11 mouse cellular contexts compared by ENCODE assay signal in the genomic region with DNA sequence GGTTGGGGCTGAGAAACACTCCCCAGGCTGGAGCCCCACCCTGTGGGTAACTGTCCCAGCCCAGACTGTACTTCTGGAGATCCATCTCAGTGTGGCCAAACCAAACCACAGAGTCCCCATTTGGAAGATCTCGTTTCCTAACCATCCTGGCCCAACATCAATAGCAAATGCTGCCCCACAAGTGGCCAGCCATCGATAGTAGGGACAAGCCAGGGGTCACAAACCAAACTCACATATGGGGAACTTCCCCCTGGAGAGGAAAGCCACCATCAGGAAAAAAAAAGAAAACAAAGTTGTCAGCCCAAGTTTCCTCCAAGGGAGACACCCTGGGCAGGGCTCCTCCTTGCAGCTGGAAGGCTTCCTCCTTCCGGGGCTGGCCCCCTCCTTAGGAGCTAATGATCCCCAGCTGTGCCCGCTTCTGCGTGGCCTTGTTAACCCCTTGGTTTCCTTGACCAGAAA.
A peak's percentile ranks its signal among the peaks of the same experiment; 100 is the strongest.
DNase-seq lines count a peak whose midpoint lies in the region; ATAC-seq and TF ChIP-seq lines count a peak whose summit lies in the region.
"Had no signal": no experiment of that assay in that cellular context is flagged by ENCODE, and none has a peak within 500 bp of the region (broad histone marks: within the 10 kb centered on the region; RNA-seq: fewer than 3 reads in every experiment).

No protein-coding gene starts in this region.

- H3K27ac ChIP-seq in intestine, embryonic 14.5 days (ENCODE audit: low read depth) = peak overlapping the region; percentile 38; the same call in 1 of the 2 replicates
- no peak overlapping the region for H3K27ac ChIP-seq in intestine, postnatal 0 days (ENCODE audit: low read depth, low read length)
- 0 out of 2 replicates have a peak overlapping the region, but pooled peaks have one; percentile 38 for H3K27ac ChIP-seq in lung, postnatal 0 days (ENCODE audit: low read length)
- H3K27ac ChIP-seq: macrophage; neural tube, embryonic 15.5 days had no signal

- intact Hi-C loops in left cerebral cortex, postnatal 14 days (cut with DNase I) = no loop called here

- H3K9me3 ChIP-seq in intestine, embryonic 14.5 days (ENCODE audit: control insufficient read depth, low read length) = no peaks in the 10 kb centered on the region
- H3K9me3 ChIP-seq in intestine, postnatal 0 days (ENCODE audit: control insufficient read depth) = no peaks in the 10 kb centered on the region
- no peaks in the 10 kb centered on the region for H3K9me3 ChIP-seq in lung, postnatal 0 days (ENCODE audit: low read length)
- H3K9me3 ChIP-seq: neural tube, embryonic 15.5 days had no signal

- no peak overlapping the region for H3K4me3 ChIP-seq in intestine, embryonic 14.5 days (ENCODE audit: low read depth, low read length)
- no peak overlapping the region for H3K4me3 ChIP-seq in intestine, postnatal 0 days (ENCODE audit: low read depth, low read length)
- no peak overlapping the region for H3K4me3 ChIP-seq in lung, postnatal 0 days (ENCODE audit: low read depth, low read length)
- H3K4me3 ChIP-seq: neural tube, embryonic 15.5 days had no signal

- 0 out of 2 replicates have a peak, but pooled peaks have one; percentile 56 for ATAC-seq in intestine, embryonic 14.5 days (replicated peaks; ENCODE audit: low FRiP score, low TSS enrichment, low read depth)
- ATAC-seq in intestine, postnatal 0 days = no peak
- peak; percentile 70 for ATAC-seq in common myeloid progenitor, adult 5-6 weeks (replicated peaks; ENCODE audit: low read depth, poor library complexity, severe bottlenecking)
- peak; percentile 69 for ATAC-seq in granulocyte monocyte progenitor cell, adult 5-6 weeks (replicated peaks; ENCODE audit: poor library complexity, severe bottlenecking)
- ATAC-seq in lung, postnatal 0 days = peak; percentile 73

- 10% methylated on average over 5 of the region's 5 CpGs for WGBS in intestine, embryonic 14.5 days
- 22% methylated on average over 5 of the region's 5 CpGs for WGBS in intestine, postnatal 0 days
- 18% methylated on average over 5 of the region's 5 CpGs for WGBS in lung, postnatal 0 days

- DNase-seq in intestine, embryonic 14.5 days (ENCODE audit: low spot score) = no peak
- peak; percentile 67 for DNase-seq in lung, postnatal 0 days (ENCODE audit: low spot score)
- no peak for DNase-seq in left cerebral cortex, postnatal 14 days (ENCODE audit: low spot score in 2 of 2)
- no peak for DNase-seq in MN1 (ENCODE audit: low spot score)
- DNase-seq in frontal cortex, postnatal 25 days (ENCODE audit: low spot score in 2 of 2) = no peak
- DNase-seq: layer of hippocampus, adult 9-11 months had no signal

- TF ChIP-seq EP300 in lung, postnatal 0 days (IDR thresholded peaks at IDR 0.05) = no peak

- no peak for TF ChIP-seq CTCF in intestine, postnatal 0 days (IDR thresholded peaks at IDR 0.05; ENCODE audit: low read depth)
- no peak for TF ChIP-seq CTCF in lung, postnatal 0 days (IDR thresholded peaks at IDR 0.05)

- no peak overlapping the region for H3K4me2 ChIP-seq in intestine, embryonic 14.5 days (ENCODE audit: low read length)
- H3K4me2 ChIP-seq in intestine, postnatal 0 days (replicated peaks; ENCODE audit: low read depth) = no peak overlapping the region
- no peak overlapping the region for H3K4me2 ChIP-seq in lung, postnatal 0 days (replicated peaks; ENCODE audit: low read depth, low read length)
- H3K4me2 ChIP-seq: neural tube, embryonic 15.5 days had no signal

- no peaks in the 10 kb centered on the region for H3K36me3 ChIP-seq in intestine, embryonic 14.5 days (ENCODE audit: control insufficient read depth, insufficient read depth, low read length)
- H3K36me3 ChIP-seq in intestine, postnatal 0 days (ENCODE audit: control insufficient read depth, insufficient read depth) = no peaks in the 10 kb centered on the region
- H3K36me3 ChIP-seq in lung, postnatal 0 days (ENCODE audit: insufficient read depth, low read length) = no peaks in the 10 kb centered on the region
- H3K36me3 ChIP-seq: neural tube, embryonic 15.5 days had no signal

- peaks cover 8% of the 10 kb centered on the region; the same call in 1 of the 2 replicates for H3K4me1 ChIP-seq in intestine, embryonic 14.5 days (replicated peaks; ENCODE audit: control insufficient read depth, insufficient read depth, low read length)
- 0 out of 2 replicates have a peak, but pooled peaks cover 3% of the 10 kb centered on the region for H3K4me1 ChIP-seq in intestine, postnatal 0 days (replicated peaks; ENCODE audit: control insufficient read depth, insufficient read depth, low read length)
- no peaks in the 10 kb centered on the region for H3K4me1 ChIP-seq in lung, postnatal 0 days (ENCODE audit: insufficient read depth, low read depth, low read length)
- H3K4me1 ChIP-seq: neural tube, embryonic 15.5 days had no signal

- no peak overlapping the region for H3K9ac ChIP-seq in intestine, embryonic 14.5 days (ENCODE audit: low read length)
- H3K9ac ChIP-seq in intestine, postnatal 0 days (ENCODE audit: low read depth, low read length) = no peak overlapping the region
- no peak overlapping the region for H3K9ac ChIP-seq in lung, postnatal 0 days (replicated peaks; ENCODE audit: low read depth)
- H3K9ac ChIP-seq: neural tube, embryonic 15.5 days had no signal

- H3K27me3 ChIP-seq in intestine, embryonic 14.5 days (replicated peaks; ENCODE audit: control insufficient read depth, insufficient read depth, low read length) = no peaks in the 10 kb centered on the region
- no peaks in the 10 kb centered on the region for H3K27me3 ChIP-seq in intestine, postnatal 0 days (replicated peaks; ENCODE audit: control insufficient read depth, insufficient read depth, low read length)
- H3K27me3 ChIP-seq in lung, postnatal 0 days (replicated peaks; ENCODE audit: insufficient read depth, low read length) = no peaks in the 10 kb centered on the region
- H3K27me3 ChIP-seq: neural tube, embryonic 15.5 days had no signal
